ENCODE assay signal across 9 mouse cellular contexts in the genomic region with DNA sequence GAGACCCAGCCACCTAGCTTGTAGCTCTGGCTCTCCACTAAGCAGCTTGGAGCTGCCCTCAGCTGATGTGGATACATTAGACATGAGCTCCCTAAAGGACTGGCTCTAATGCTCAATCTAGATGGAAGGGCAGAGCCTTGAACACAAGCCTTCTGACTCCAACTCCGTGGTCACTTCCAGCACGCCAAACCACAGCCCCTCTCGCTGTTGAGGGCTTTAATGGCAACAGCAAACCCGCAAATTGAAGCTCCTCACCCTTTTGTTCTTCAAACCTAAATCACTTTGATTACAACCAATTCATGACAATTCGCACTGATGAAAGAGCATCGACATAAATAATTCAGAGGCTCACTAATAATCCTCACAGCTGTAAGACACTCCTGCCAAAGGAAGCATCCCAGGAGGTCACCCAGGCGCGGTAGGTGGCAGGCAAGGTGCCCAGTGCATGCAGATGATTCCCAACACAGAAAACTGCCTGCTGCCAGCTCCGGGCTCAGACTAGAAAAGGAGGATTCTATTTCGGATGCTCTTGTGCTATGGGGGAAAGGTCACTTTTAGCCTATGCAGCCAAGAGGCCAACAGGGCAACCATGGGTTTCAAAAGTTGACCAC. TPM values are rescaled to one million over a fixed set of nuclear protein-coding genes. Genes with fewer than 3 reads are reported as not detected.
DNase-seq lines count a peak whose midpoint lies in the region; ATAC-seq lines count a peak whose summit lies in the region.
"Had no signal": no experiment of that assay in that cellular context is flagged by ENCODE, and none has a peak within 500 bp of the region (broad histone marks: within the 10 kb centered on the region; RNA-seq: fewer than 3 reads in every experiment).

No protein-coding gene starts in this region.

- intact Hi-C loops in left cerebral cortex, postnatal 14 days (cut with DNase I): no loop called here

- H3K27me3 ChIP-seq in midbrain, embryonic 16.5 days (ENCODE audit: control insufficient read depth, insufficient read depth, low read depth, low read length): no peaks in the 10 kb centered on the region
- no peaks in the 10 kb centered on the region for H3K27me3 ChIP-seq in liver, embryonic 11.5 days (replicated peaks; ENCODE audit: control insufficient read depth, insufficient read depth, low read length)

- no peaks in the 10 kb centered on the region for H3K9me3 ChIP-seq in midbrain, embryonic 16.5 days (replicated peaks; ENCODE audit: control insufficient read depth, low read length, poor library complexity, severe bottlenecking)
- no peaks in the 10 kb centered on the region for H3K9me3 ChIP-seq in liver, embryonic 11.5 days (ENCODE audit: control insufficient read depth, low read length)

- peak; percentile 23 to 30 for DNase-seq in frontal cortex, postnatal 10 days (ENCODE audit: low spot score in 2 of 2)
- peak; percentile 21 to 22 for DNase-seq in left cerebral cortex, postnatal 14 days (ENCODE audit: low spot score in 2 of 2)
- no peak for DNase-seq in left cerebral cortex, adult 18-20 months (ENCODE audit: low spot score in 2 of 2)
- DNase-seq in gastrocnemius, adult 18-20 months (ENCODE audit: low spot score): peak; percentile 17
- DNase-seq in liver, embryonic 11.5 days (ENCODE audit: low spot score): no peak
- DNase-seq in lung, postnatal 36 days: no peak

- 0 out of 2 replicates have a peak overlapping the region, but pooled peaks have one; percentile 15 for H3K27ac ChIP-seq in midbrain, embryonic 16.5 days (ENCODE audit: low read length)
- H3K27ac ChIP-seq in liver, embryonic 11.5 days (ENCODE audit: low read depth, low read length): no peak overlapping the region
- H3K27ac ChIP-seq: kidney, postnatal 0 days had no signal

- no peak for ATAC-seq in frontal cortex, adult (ENCODE audit: low TSS enrichment)
- peak; percentile 34; the same call in 1 of the 2 replicates for ATAC-seq in midbrain, embryonic 16.5 days
- ATAC-seq in liver, embryonic 11.5 days (replicated peaks; ENCODE audit: low FRiP score): no peak

- 0 out of 2 replicates have a peak, but pooled peaks cover 2% of the 10 kb centered on the region for H3K4me1 ChIP-seq in midbrain, embryonic 16.5 days (ENCODE audit: control insufficient read depth, insufficient read depth, low read length)
- H3K4me1 ChIP-seq in liver, embryonic 11.5 days (replicated peaks; ENCODE audit: control insufficient read depth, insufficient read depth, low read length): no peaks in the 10 kb centered on the region

- 38% methylated on average over 10 of the region's 10 CpGs for WGBS in midbrain, embryonic 16.5 days
- 71% methylated on average over 10 of the region's 10 CpGs for WGBS in liver, embryonic 11.5 days

- H3K9ac ChIP-seq in midbrain, embryonic 16.5 days (ENCODE audit: low read depth, low read length): no peak overlapping the region
- H3K9ac ChIP-seq in liver, embryonic 11.5 days (ENCODE audit: low read depth, low read length): no peak overlapping the region

- H3K36me3 ChIP-seq in midbrain, embryonic 16.5 days (ENCODE audit: control insufficient read depth, insufficient read depth, low read length): no peaks in the 10 kb centered on the region
- H3K36me3 ChIP-seq in liver, embryonic 11.5 days (ENCODE audit: control insufficient read depth, insufficient read depth, low read length): no peaks in the 10 kb centered on the region

- H3K4me2 ChIP-seq in midbrain, embryonic 16.5 days (ENCODE audit: low read length): no peak overlapping the region
- H3K4me2 ChIP-seq in liver, embryonic 11.5 days: no peak overlapping the region

- no peak overlapping the region for H3K4me3 ChIP-seq in midbrain, embryonic 16.5 days (ENCODE audit: low read depth, low read length)
- no peak overlapping the region for H3K4me3 ChIP-seq in liver, embryonic 11.5 days (ENCODE audit: low read depth, low read length)

RNA-seq across cellular contexts. Expression of gene Rchy1, which starts 53.8 kb away (rescaled TPM):
- 10 to 100 TPM; 38.9 to 39.3 TPM for total RNA-seq in left cerebral cortex, postnatal 14 days (2021)
- total RNA-seq in left cerebral cortex, adult 18-20 months (2021): 10 to 100 TPM; 39.9 to 41.1 TPM
- 10 to 100 TPM; 23.0 to 28.6 TPM for total RNA-seq in gastrocnemius, adult 18-20 months (2021)
- 70.8 and 76.9 TPM in 2 replicates for polyA plus RNA-seq in midbrain, embryonic 16.5 days (2015; fragmentation: Nextera tagmentation; extraction: Ambion mirVana)
- 44.8 and 46.9 TPM in 2 replicates for polyA plus RNA-seq in liver, embryonic 11.5 days (2014; fragmentation: Nextera tagmentation; extraction: Ambion mirVana)

Comparison
In these comparisons a context has a peak if more than half of its experiments do, and no peak if none do; other contexts are left out.
1. DNase-seq: peak in frontal cortex, postnatal 10 days (2 of 2), left cerebral cortex, postnatal 14 days (2 of 2) and gastrocnemius, adult 18-20 months (single experiment); none in left cerebral cortex, adult 18-20 months (0 of 2), liver, embryonic 11.5 days (single experiment) and lung, postnatal 36 days (single experiment).